Mouse (Mus musculus) MEL (cell line): ENCODE measurements around the gene Usp36.

Source experiments
- BHLHE40 ChIP-seq: IDR thresholded peaks from 2 replicates; pipeline ENCODE4 v1.6.1; 2012; ENCODE audit warnings: low read depth, mild to moderate bottlenecking, inconsistent platforms, low read length, improper control_type of control experiment, borderline replicate concordance
- CTCF ChIP-seq, 3 experiments: IDR thresholded peaks in 2 of 3; conservative IDR thresholded peaks in 1 of 3; 2 replicates each; pipeline ENCODE4 v1.5.1; 2011 to 2012; ENCODE audit warnings: low read length in 3 of 3, low read depth in 2 of 3, mild to moderate bottlenecking in 2 of 3, improper control_type of control experiment in 1 of 3, inconsistent platforms in 1 of 3, mixed read lengths in 1 of 3, moderate library complexity in 1 of 3; ENCODE audit not compliant: control insufficient read depth in 1 of 3, insufficient read depth in 1 of 3, poor library complexity in 1 of 3, severe bottlenecking in 1 of 3
- EP300 ChIP-seq, 2 experiments: IDR thresholded peaks; 2 replicates each; pipeline ENCODE4 v1.6.1; 2011; ENCODE audit warnings: improper control_type of control experiment in 2 of 2, low read length in 2 of 2, low read depth in 1 of 2, mild to moderate bottlenecking in 1 of 2
- POLR2A ChIP-seq, 2 experiments: IDR thresholded peaks; 2 replicates each; pipeline ENCODE4 v1.6.1; 2011 to 2012; ENCODE audit warnings: low read length in 2 of 2, mild to moderate bottlenecking in 2 of 2, control low read depth in 1 of 2, improper control_type of control experiment in 1 of 2, low read depth in 1 of 2, moderate library complexity in 1 of 2; ENCODE audit not compliant: control insufficient read depth in 1 of 2, insufficient read depth in 1 of 2, poor library complexity in 1 of 2
- TCF12 ChIP-seq: IDR thresholded peaks from 2 replicates; pipeline ENCODE4 v1.6.1; 2014; ENCODE audit warnings: low read depth, mild to moderate bottlenecking, inconsistent platforms, low read length, improper control_type of control experiment, moderate library complexity
- USF1 ChIP-seq: IDR thresholded peaks from 2 replicates; pipeline ENCODE4 v1.6.1; 2014; ENCODE audit warnings: low read depth, mild to moderate bottlenecking, inconsistent platforms, low read length, improper control_type of control experiment, moderate library complexity
- ZNF384 ChIP-seq: IDR thresholded peaks from 2 replicates; pipeline ENCODE4 v1.6.1; 2012; ENCODE audit warnings: low read depth, mild to moderate bottlenecking, inconsistent platforms, low read length, improper control_type of control experiment

DNA sequence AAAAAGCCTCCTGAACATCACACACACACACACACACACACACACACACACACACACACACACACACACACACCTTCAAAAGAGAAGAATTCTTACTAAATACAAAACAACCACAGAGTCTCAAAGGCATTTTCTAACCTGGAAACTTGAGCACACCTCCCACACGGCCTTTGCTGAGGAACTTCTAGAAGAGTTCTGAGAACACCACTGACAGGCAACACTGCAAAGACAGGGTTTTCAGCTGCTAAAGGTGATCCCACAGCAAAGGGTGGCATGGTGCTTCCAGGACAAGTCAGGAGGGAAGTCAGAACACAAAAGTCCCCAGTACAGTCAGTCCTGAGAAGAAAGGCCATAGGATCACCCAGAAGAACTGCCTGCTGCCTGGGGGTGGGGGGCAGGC, 64.2 kb downstream of the Usp36 start:
- TF ChIP-seq USF1, result no peak
- TF ChIP-seq CTCF (IDR thresholded peaks at IDR 0.05 in 2 of 3, conservative IDR thresholded peaks at IDR 0.05 in 1 of 3; ENCODE audit: control insufficient read depth in 1 of 3, insufficient read depth in 1 of 3, low read depth in 2 of 3, low read length in 3 of 3, poor library complexity in 1 of 3, severe bottlenecking in 1 of 3), result no peak
- TF ChIP-seq BHLHE40, result no peak
- TF ChIP-seq TCF12, result no peak
- no peak for TF ChIP-seq POLR2A (IDR thresholded peaks at IDR 0.05; ENCODE audit: control insufficient read depth in 1 of 2, insufficient read depth in 1 of 2, low read depth in 1 of 2, low read length in 2 of 2, poor library complexity in 1 of 2)
- TF ChIP-seq ZNF384, result no peak
- TF ChIP-seq EP300 (IDR thresholded peaks at IDR 0.05; ENCODE audit: low read depth in 1 of 2, low read length in 2 of 2), result no peak
